Mouse (Mus musculus): ENCODE measurements around the gene Gmppa. TPM values are rescaled to one million over a fixed set of nuclear protein-coding genes. Genes with fewer than 3 reads are reported as not detected.
A peak's percentile ranks its signal among the peaks of the same experiment; 100 is the strongest.

Gmppa gene
- total RNA-seq, 1 experiment from 2014 or later, result 32.6 TPM

DNA sequence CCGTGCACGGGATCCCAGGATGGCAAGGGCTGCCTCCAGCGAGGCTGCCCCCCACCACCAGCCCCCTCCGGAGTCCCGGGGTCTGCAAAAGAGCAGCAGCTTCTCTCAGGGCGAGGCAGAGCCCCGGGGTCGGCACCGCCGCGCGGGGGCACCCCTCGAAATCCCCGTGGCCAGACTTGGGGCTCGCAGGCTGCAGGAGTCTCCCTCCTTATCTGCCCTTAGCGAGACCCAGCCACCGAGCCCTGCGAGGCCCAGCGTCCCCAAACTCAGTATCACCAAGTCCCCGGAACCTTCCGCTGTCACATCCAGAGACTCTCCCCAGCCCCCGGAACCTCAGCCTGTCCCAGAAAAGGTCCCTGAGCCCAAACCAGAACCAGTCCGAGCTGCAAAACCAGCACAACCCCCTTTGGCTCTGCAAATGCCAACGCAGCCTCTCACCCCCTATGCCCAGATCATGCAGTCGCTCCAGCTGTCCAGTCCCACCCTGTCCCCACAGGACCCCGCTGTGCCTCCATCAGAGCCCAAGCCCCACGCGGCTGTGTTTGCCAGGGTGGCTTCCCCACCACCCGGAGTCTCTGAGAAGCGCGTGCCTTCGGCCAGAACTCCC is 13.4 kb upstream of the Gmppa start:
- no peak for ATAC-seq (ENCODE audit: extremely low read depth, insufficient number of reproducible peaks, low FRiP score, poor library complexity, severe bottlenecking)

- no peak for ATAC-seq (ENCODE audit: extremely low read depth, insufficient number of reproducible peaks, low FRiP score, poor library complexity, severe bottlenecking)
These were observed 12.8 kb upstream of the Gmppa start for GRCm38 (mm10) chr1:75422823-75423471.

GRCm38 (mm10) chr1:75423780-75424390 is 11.8 kb upstream of the Gmppa start:
- ATAC-seq (ENCODE audit: extremely low read depth, insufficient number of reproducible peaks, low FRiP score, poor library complexity, severe bottlenecking), result no peak

DNA sequence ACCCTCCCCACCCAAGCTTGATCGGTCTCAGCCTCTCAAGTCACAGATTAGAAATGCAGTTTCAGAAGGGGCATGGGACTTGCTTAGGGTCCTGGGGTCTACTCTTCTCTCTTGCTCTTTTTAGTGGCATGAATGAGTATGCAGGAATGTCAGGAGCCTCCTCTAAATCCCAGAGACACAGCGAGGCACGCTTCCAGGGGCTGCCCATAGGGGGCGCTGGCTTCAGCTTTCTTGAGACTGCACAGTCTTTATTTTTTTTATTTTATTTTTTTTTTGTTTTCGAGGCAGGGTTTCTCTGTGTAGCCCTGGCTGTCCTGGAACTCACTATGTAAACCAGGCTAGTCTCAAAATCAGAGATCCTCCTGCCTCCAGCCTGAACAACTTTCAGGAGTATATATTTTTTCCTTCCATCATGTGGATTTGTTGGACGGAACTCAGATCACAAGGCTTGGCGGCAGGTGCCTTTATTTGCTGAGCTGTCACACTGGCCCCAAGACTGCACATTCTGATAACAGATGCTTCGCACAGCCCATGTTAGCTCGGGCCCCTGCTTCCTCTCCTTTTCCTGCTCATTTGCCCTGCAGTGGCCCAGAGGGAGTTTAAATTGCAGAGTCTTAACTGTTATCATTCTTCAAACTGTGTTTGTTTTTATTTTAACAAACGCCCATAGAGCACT is 9.8 kb upstream of the Gmppa start:
- no peak for ATAC-seq (ENCODE audit: extremely low read depth, insufficient number of reproducible peaks, low FRiP score, poor library complexity, severe bottlenecking)

DNA sequence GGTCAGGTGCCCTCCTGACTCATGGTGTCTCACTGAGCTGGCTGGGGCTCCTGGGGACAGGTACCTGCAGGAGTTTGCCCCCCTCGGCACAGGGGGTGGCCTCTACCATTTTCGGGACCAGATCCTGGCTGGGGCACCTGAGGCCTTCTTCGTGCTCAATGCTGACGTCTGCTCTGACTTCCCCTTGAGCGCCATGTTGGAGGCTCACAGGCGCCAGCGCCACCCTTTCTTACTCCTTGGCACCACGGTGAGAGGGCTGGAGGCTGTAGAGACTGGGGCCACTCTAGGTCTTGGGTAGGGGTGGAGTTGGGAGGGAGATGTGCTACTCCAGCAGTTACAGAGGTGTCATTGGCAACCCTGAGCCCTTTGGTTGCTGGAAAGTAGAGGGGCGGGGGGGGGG is 3.1 kb downstream of the Gmppa start:
- no peak for ATAC-seq (ENCODE audit: extremely low read depth, insufficient number of reproducible peaks, low FRiP score, poor library complexity, severe bottlenecking)

- ATAC-seq (ENCODE audit: extremely low read depth, insufficient number of reproducible peaks, low FRiP score, poor library complexity, severe bottlenecking), result no peak
These were observed 4.9 kb downstream of the Gmppa start for GRCm38 (mm10) chr1:75440661-75441060.

DNA sequence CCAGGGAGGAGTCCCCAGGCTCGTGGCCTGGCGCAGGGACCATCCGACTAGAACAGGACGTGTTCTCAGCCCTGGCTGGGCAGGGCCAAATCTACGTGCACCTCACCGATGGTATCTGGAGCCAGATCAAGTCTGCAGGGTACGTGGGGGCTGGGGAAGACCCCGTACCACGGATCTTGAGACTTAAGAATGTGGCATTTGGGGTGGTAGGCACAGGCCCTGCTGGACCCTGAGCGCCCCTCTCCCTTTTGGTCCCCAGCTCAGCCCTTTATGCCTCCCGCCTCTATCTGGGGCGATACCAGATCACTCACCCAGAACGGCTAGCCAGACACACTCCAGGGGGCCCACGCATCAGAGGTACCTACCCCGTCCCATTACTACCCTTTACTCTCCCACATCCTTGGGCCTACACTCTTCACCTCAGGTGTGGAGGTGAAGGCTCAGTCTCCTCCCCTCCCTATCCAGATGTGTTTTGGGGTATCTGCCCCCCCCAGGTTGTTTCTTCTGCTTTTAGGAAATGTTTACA is 5.8 kb downstream of the Gmppa start:
- no peak for ATAC-seq (ENCODE audit: extremely low read depth, insufficient number of reproducible peaks, low FRiP score, poor library complexity, severe bottlenecking)

DNA sequence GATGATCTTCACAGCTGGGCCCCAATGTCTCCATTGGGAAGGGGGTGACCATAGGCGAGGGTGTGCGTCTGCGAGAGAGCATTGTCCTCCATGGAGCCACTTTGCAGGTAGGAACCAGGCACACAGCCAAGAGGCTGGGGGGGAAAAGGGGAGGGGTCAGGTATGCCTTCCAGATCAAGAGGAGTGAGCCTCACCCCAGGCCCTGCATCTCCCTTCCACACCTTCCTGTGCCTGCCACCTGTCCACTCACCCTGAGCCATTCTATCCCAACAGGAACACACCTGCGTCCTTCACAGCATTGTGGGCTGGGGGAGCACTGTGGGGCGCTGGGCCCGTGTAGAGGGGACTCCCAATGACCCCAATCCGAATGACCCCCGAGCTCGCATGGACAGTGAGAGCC is 6.4 kb downstream of the Gmppa start:
- no peak for ATAC-seq (ENCODE audit: extremely low read depth, insufficient number of reproducible peaks, low FRiP score, poor library complexity, severe bottlenecking)

DNA sequence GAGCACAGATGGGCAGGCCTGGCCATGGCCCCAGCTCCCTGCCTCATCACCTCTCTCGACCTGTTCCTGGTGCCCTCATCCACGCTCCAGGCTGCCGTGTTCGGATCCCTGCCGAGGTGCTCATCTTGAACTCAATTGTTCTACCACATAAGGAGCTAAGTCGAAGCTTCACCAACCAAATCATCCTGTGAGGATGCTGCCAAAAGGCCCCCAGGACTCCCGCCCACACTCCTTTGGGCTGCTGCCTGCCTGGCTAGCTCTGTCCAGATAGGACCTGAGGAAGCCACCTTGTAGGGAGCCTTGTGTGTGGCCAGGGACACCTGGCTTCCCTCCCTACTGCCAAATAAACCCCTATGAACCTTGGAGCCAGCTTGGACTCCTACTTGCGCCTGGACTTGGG is 7.1 kb downstream of the Gmppa start:
- ATAC-seq (ENCODE audit: extremely low read depth, insufficient number of reproducible peaks, low FRiP score, poor library complexity, severe bottlenecking), result no peak

DNA sequence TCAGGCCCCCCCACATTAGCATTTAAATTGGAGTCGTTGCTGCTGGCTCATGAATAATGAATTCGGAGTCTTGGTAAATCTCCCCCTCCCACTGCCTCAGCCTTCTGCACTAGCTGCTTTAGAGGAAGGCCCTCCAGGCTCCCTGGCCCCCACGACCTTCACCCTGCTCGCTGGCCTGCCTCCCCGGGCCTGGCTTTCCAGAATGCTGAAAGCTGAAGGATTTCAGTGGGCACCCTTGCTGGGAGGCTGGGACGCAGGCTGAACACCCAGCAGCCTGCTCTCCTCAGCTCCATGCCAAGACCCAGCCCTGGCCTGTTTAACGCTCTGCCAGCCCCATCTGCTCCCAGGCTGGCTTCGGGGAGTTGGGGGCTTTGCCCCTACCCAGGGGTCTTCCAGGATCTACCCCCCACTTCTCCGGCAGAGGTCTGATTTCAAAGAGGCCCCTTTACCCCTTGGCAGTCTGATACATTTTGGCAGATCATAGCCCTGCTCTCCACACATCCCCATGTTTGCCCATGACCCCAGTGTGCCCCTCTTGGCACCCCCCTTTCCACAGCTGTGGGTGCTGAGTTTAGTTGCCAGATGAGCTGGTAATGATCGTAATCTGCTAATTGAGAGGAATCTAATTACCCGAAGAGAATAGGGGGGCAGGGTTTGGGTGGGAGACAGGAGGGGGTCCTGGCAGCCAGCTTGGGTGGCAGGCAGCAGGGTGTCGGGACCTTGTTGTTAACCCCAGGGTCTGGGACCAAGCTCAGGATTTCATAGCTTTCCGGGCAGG is 7.7 kb downstream of the Gmppa start:
- ATAC-seq (ENCODE audit: extremely low read depth, insufficient number of reproducible peaks, low FRiP score, poor library complexity, severe bottlenecking), result no peak

GRCm38 (mm10) chr1:75444208-75444607 is 8.5 kb downstream of the Gmppa start:
- no peak for ATAC-seq (ENCODE audit: extremely low read depth, insufficient number of reproducible peaks, low FRiP score, poor library complexity, severe bottlenecking)

DNA sequence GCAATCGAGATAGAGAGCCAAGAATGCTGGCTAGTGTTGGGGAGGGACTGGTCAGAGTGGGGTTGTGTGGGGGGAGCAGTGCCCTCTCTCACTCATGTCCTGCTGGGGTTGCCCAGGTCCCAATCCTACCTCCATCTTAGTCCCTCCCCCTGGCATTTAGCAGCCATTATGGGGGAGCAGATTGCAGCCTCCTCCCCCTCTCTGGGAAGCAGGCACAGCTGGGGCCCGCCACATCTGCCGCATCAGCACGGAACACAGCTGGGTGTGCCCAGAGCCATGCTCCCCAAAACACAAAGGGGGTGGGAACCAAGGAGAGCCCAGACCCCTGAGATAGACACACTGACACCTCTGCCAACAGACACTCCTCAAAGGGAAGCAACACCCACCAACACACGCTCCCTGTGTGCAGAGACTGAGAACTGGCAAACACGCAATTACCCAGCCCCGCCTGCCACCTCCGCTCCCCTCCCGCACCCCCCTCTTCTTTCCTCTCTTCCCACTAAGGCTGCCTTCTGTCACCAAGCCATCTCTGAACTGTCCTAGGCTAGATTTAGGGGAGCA is 9.5 kb downstream of the Gmppa start:
- ATAC-seq (ENCODE audit: extremely low read depth, insufficient number of reproducible peaks, low FRiP score, poor library complexity, severe bottlenecking), result no peak

DNA sequence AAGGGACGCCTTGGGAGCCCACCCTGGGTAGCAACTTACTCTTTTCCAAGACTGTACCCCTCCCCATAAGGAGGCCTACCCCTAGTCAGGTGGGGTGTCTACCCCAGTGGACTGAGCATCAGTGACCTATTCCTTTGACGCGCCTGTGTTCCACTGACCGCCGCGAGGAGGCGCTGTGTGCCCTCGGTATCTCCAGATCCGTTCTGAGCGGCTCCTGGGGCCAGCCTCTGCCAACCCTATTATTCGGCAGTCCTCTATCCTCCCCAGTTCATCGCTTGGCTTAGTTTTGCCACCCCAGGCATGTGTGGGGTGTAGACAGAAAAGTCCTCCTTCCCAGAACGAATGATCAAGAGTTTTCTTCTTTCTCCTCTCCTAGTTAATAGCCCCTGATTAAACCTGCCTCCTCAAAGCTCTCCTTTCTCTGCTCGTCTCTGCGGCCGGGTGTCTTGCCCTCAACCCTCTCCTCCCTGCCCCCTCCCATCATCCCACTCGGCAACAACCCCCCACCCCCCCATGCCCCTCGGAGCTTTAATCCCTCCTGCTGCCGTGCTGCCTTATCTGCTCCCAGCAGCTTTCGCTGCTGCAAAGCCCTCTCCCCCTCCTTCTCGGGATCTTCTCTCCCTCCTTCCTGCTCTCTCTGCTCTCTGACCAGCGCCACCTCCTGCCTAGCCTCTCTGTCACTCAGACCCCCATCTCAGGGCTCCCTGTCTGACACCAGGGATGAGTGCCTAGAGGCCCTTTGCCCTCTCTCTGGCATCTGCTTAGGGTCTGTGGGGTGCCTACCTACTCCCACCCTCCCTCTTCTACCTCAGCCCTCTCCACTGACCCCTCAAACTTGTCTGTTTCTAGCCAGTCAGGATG is 10.3 kb downstream of the Gmppa start:
- peak; percentile 54 for ATAC-seq (ENCODE audit: extremely low read depth, insufficient number of reproducible peaks, low FRiP score, poor library complexity, severe bottlenecking)

- no peak for ATAC-seq (ENCODE audit: extremely low read depth, insufficient number of reproducible peaks, low FRiP score, poor library complexity, severe bottlenecking)
These were observed 10.9 kb downstream of the Gmppa start for GRCm38 (mm10) chr1:75446656-75447055.

DNA sequence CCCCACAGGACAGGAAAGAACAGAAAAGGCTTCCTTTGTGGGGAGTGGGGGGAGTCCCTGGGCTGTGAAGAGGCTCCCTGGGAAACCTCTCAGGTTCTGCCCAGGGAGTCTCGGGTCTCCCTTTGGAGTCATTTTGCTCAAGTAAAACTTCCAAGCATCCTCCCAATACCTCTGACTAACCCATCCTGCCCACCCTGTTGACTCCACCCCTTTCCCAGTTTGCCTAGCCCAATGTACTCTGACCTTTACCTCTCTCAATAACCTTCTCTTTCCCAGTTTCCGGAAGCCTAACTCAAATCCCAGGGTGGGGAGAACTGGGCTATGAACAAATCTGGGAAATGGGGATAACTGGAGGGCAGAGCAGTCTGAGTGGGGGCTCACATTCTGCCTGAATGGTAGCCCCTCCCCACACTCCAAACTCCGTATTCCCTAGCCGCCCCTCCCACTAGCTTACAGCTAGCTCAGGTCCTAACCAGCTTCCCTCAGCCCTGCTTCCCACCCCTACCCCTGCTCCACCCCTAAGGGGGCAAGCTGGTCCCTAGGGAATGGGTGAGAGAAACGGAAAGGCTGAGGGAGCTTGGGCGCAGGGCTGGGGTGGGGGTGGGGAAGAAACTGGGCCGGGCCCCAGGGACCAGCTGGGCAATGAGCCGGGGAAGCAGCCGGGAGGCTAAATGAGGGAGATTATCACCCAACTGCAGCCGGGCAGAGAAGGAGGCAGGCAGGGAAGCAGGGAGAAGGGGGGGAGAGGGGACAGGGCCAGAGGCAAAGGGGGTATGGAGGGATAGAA is 11.7 kb downstream of the Gmppa start:
- ATAC-seq (ENCODE audit: extremely low read depth, insufficient number of reproducible peaks, low FRiP score, poor library complexity, severe bottlenecking), result no peak

GRCm38 (mm10) chr1:75448052-75448431 is 12.3 kb downstream of the Gmppa start:
- ATAC-seq (ENCODE audit: extremely low read depth, insufficient number of reproducible peaks, low FRiP score, poor library complexity, severe bottlenecking), result no peak

GRCm38 (mm10) chr1:75448937-75449336 is 13.2 kb downstream of the Gmppa start:
- ATAC-seq (ENCODE audit: extremely low read depth, insufficient number of reproducible peaks, low FRiP score, poor library complexity, severe bottlenecking), result no peak
